Mouse (Mus musculus) kidney, adult 18-20 months (tissue): ENCODE measurements around the gene Me3.
"Not testable (repeated sequence)": the region's sequence is repeated elsewhere in the genome, so short reads cannot be mapped to it uniquely, and the experiment has no call there.

Source experiments
- DNase-seq: peaks from one replicate; pipeline ENCODE4 v3.0.0; 2021

Me3 gene

DNA sequence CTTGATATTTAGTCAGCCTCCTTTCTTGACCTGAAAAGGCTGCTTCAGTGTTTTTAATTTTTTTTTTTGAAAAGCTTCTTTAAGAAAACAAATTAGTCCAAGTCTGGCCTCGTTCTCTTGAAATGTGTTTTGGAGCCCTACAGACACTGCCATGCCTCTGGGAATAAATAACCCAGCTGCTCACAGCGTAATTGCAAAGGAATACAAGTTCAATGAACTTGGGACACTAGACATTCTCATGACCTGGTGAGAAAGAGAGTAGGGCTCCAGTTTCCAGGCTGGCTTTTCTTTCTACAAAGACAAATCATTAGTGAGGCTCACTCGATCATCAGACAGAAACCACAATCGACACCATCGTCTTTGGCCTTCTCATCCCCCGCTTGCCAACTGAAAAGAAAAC is 37.3 kb downstream of the Me3 start:
- no peak for DNase-seq

DNA sequence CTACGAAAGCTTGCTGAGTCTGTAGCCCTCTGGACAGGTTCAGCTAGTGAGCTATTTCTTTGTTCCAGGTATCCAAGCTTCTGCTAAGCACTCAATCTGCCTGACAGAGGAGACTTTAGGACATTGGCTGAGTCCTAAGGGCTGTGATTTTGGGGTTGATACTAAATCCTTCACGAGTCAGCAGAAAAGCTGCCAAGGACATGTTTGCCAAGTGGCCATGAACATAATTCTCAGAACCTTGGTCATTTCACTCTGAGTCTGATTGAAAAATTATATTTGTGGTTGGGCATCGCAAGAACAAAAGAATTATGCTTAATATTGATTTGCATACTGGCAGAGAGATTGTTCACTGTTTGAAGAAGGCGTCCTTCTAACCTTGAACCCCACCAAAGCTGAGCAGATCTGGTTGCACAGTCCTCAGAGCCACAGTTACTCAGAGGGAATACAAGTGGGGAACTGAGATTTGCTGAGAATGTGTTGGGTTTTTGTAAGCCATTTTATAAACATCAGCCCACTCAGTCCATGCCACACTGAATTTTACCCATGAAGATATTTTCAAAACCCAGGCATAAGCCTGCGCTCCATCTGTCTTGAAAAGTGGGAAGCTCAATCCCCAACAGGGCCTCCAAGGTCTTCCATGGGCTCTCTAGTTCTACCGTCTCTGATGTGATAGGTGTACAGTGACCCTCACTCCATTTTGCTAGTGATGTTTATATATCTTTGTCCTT is 39.1 kb downstream of the Me3 start:
- DNase-seq = no peak

DNA sequence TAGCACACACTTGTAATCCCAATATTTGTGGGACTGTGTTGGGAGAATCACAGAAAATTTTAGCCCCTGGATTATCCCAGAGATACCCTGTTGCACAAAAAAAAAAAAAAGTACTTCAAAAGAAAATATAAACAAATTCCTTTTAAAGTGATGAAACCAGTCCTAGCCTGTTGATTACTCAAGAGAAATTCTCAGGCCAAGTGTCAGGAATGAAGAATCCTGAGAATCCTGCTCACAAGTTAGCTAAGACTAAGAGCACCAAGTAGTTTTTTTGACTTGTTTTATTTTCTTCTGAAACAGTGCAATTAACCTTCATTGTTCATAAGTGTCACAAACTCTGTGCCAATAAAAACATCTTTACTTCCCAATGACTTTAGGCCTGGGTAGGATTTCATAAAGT is 44.0 kb downstream of the Me3 start:
- DNase-seq = no peak

DNA sequence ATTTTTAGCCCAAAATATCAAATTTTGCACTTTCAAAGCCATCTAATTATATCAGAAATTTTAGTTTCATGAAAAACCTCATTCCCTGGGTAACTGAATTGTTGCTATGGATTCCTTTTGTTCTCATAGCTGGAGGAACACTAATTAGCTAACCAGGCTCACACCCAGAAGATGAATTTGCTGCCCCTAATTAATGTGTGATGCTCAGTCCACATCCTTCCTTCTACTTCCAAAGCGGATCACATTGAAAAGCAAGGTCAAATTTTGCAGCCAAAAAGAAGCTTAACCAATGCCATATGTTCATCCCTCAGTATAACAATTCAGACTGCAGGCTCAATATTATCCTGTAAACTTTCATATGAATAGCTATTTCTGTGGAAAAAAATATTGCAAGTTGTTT is 45.7 kb downstream of the Me3 start:
- no peak for DNase-seq

DNA sequence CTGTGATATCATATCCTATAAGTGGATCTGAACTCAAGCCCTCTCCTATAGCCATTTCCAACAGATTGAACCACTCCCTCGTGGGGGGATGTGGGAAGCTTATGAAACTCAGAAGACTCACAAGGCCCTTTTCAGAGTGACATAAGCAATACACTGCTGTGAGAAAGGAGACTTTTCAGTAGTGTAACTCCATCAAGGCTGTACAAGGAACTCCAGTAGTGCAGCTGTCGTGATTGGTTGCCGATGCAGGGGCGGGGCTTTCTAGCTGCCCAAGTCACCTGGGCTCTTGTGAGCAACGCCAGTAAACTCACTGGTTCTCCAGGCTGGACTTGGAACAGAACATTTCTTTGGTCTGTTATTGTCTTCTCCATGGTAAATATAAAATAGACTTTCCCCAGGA is 46.5 kb downstream of the Me3 start:
- DNase-seq = no peak

DNA sequence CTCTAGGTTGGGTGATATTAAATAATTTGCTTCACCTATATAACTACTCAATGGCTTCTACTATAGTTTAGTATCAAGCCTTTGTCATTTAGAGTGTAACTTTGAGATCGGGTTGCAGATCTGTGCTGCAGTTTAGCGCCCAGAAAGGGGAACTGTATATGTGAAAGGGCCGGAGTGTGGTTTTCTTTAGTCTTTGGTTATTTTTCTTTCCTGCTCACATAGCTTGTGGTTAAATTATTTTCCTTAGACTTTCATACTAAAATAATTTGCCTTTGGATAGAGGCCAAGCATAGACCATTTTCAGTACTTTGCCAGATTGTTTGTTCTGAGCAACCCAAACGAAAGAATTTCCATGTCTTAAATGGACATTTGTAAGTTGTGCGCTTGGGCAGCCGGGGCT is 46.9 kb downstream of the Me3 start:
- no peak for DNase-seq

DNA sequence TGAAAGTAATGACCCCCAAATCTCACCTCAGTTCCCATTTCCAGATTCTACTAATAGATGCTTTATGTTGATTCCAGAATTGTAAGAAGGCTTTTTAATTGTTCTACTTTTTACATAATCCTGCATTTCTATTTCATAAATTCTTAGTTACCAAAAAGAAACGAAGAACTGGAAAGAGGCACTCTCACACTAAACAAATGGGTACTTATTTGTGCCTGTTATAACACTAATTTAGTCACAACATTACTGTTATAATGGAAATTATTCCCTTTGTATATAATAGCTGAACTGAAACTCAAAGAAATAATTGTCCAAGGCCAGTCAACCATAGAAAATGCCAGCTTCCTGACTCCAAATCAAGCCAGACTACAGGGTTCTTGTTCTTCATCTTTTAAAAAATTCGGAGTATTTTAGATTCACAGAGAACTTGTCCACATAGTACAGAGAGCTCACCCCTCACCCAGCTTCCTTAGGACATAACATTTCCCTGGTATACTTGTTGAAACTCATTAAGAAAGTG is 47.5 kb downstream of the Me3 start:
- DNase-seq = no peak

DNA sequence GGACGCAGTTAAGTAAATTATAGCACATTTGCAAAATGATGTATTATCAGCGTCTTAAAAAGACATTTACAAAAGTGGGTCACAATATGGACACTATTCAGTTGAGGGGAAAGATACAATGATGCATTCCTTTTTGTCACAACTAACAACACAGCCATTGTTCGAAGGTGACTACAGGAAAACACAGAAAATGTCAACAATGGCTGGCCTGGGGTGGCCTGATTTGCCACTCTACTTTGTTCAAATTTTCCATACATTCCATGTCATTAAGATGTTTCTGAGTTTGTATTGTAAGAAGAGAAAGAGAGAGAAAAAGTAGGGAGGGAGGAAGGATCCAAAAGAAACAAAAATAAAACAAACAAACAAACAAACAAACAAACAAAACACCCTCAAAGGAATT is 48.7 kb downstream of the Me3 start:
- DNase-seq = no peak

DNA sequence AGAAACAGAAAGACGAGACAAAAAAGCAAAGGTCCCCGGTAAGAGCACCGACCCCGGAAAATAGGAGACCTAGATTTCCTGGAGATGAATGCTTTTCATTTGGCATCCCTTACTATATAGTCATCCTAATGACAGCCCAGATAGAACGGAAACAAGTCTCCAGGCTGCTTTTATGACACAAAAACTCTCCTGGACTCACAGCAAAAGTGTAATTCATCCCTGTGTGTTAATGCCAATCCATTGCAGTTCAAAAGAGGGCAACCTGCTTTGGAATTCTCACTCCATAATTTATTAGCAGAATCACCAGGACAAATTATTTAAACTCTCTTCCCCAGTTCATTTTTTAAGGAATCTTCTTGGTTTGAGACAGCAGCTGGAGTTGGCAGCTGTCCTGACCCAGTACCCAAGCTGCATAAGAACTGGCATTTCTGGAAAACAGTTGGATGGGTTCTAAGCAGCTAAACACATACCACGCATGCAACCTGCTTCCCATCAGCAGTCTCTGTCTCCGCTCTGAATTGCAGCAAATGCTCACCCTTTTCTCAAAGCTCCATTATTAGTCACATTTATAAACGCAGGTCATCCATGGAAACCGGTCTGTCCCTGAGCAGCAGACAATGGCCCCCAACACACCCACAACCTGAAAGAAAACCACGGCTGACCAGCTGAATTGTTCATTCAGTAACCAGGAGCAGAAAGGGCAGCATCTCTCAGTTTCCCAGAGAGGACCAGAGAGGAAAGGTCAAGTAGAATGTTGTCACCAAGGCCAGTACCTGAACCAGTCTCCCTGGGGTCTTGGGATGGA is 49.7 kb downstream of the Me3 start:
- DNase-seq = no peak

DNA sequence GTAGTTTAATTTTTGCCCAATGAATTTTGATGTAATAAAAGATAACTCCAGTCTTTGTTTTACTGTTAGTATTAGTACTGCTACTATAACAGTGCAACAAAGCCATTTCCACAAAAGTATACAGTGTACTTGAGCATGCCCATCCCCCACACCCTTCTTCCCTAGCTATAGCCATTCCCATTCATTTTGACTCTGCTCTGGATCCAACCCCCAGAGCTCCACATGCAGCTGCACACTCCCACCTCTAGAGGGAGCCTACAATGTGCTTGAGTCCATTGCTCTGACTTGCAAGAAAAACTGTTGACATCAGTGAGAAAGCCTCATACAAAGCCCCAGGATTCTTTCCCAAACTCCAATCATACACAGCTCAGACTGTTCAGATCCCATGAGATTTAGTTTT is 66.0 kb downstream of the Me3 start:
- DNase-seq = peak; percentile 34

DNA sequence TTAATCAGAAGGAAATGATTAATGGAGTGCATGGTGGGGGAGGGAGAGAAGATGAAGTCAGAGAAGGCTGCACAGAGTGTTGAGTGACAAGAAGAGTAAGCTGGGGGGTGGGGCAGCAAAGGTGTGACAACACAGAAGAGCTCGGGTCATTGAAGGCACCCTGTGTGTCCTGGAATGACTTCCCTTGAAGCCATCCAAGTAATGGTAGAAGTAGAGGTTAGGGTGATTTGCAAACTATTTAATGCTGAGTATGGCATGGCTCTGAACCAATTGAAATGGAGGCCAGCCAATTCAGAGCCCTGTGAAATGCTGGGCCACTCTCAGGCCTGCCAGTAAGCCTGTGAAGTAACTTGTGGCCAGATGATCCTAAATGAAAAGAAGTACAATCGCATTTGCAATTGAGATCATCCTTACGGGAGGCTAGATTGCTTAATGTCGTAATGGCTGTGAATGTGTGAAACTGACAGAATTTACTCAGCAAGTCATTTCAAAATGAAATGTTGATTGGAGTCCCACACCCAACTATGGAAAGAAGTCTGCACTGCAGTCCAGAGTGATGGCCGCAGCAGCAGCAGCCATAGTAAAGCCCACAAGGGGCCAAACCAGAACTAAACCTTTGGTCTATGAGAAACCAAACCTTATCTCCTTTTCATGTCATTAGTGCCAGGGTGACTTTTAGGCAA is 67.6 kb downstream of the Me3 start:
- DNase-seq = peak; percentile 43

DNA sequence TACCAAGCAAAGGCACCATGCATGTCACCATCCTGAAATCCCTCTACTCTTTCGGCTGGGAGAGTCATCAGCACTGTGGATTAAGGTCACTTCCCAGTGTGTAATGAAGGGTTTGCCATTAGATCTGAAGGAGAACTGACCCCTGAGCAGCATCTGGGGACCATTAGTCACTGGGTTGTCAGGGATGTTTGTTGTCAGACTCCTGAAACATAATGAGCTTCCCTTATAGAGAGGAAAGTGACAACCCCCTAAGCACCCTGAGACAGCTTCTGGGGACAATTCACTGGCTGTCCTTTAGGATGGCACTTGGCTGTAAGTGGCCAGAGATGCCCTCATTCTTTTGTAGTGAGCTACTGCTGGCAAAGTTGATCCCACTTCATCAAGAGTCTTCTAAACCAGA is 68.3 kb downstream of the Me3 start:
- no peak for DNase-seq

DNA sequence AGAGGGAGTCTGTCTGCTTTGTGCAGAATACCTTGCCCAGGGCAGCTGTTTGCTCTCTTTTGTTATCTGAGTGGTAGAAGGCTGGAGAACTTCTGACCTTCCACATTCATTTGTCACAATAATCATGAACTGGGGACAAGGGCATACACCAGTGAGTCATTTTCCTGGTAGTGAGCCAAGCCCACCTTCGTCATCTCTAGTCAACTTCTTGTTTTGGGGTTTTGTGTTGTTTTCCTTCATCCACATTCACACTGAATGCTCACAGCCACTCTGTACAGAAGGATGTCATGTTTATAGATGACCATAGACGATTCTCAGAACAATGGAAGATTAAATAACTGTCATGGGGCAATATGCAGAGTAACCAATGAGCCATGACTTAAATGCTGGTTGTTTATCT is 78.6 kb downstream of the Me3 start:
- no peak for DNase-seq

DNA sequence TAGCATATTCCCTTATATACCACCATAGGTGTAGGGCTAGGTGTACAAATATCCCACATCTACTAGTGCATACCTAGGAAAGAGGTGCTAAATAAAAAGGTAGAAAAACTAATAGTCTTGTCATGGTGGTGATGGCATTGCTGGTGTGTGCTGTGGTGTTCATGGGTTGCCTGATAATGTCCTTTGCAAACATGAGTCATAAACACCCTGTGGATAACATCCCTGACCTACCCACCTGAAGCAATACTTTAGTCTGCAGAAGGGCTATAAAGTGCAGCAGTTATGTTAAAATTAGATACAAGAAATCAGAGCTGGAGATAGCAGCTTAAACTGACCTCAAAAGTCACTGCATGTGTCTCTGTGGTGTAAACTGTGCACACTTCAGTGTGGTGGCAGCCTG is 80.9 kb downstream of the Me3 start:
- no peak for DNase-seq

DNA sequence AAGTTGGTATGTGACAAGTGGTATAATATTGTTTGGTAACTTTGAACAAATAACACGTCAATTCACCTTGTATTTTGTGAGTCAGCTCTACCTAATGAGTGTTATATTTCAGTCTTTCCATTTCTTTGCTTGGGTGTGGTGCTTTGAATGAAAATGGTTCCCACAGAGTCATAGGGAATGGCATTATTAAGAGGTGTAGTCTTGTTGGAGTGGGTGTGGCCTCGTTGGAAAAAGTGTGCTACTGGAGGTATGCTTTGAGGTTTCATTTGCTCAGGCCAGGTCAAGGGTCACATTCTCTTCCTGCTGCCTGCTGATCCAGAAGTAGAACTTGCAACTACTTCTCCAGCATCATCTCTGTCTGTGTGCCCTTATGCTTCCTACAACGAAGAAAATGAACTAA is 84.0 kb downstream of the Me3 start:
- DNase-seq = no peak

DNA sequence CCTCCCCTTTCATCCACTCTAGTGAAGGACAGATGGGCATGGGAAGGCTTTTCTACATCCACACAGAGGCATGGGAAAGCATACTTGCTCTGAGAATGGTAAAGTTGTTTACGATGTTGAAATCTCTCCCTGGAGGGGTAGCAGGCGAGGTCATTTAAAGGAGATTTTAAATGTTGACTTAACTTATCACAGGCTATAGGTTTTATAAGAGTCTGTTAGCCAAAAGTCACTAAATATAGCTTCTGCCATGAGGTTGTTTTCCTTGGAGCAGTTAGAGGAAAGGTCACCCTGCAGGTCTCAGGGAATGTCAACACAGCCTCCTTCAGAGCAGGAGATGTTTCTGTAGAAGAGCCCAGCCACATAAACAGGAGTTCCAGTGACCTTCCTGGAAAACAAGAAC is 85.3 kb downstream of the Me3 start:
- DNase-seq = no peak

DNA sequence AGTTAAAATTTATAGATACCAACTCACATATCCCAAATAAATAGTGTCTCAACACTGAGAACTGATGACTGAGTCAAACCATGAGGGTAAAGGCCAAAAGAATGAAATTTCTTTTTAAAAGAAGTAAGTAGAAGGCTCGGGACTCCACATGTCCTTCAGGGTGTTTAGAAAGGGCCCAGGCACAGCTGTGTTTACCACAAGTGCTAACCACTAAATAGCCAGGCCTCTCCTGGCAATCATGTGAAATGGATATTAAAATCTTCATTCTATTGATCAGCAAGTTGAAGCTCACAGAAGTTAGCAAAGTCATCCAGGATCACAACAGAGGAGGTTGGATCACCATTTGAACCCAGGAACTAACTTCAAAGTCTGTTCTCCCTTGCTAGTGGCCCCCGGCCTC is 86.1 kb downstream of the Me3 start:
- no peak for DNase-seq

DNA sequence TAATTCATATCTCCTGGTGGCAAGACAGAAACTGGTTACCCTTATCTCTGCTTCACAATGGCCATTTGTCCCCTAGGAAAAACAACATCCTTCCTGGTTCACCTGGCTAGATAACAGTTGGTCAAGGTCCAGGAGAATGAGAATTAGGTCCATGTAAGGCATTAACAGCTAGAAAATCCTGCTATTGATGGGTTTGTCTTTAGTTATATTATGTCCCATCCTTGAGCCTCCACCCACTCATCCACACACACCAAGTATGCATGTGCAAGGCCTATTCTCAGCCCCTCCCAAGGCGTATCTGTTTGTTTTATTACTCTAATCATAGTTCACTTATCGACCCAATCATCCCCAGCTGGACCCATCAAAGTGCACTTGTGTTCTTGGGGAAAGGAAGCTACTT is 88.1 kb downstream of the Me3 start:
- no peak for DNase-seq

DNA sequence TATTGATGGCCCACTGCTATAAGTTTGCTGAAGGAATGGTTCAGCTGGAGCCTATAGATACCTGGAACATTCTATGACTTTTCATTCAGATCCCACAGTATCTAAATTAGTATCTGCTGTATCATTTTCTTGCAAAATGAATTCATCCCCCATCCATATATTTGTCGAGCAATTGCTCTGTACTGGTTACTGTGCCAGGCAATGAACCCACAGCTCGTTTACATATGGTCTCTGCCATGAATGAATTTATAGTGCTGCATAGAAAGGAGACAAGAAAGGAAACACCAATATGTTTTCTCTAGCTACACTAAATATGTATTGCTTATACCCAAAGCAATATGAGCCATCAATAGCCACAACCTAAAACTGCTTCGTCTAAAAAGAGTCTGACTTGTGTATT is 94.5 kb downstream of the Me3 start:
- DNase-seq = no peak

DNA sequence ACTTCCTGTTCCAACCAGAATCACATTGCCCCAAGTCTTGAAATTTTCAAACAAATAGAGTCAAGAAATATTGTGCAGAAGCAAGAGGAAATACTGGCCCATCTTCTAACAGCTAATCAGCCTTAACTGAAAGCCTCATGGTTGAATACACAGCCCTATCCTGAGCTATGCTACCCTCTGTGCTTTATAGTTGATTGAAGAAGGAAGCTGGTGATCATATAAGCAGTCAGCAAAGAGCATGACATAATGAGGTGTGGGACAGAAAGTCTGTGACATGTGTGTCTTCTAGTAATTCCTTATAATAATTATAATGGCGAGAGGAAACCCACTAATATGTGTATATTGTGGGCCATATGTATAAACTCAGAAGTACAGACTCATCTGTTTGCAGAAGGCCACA is 95.4 kb downstream of the Me3 start:
- no peak for DNase-seq

DNA sequence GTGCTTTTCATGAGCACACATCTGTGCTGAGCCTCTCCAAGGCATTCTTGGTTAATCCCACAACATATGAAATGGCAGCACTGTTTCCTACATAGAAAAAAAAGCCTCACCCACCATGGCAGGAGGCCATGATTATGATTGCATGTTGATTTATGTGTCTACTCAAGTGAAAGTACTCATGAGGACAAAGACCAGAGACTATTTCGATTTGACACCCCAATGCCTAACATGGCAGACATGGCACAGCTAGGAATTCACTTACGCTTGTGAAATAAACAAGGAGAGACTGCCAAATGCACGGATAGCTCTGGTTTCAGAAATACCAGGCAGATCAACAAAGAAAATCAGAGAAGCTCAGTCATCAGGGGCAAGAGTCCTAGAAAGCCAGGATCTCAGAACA is 96.2 kb downstream of the Me3 start:
- DNase-seq = no peak

DNA sequence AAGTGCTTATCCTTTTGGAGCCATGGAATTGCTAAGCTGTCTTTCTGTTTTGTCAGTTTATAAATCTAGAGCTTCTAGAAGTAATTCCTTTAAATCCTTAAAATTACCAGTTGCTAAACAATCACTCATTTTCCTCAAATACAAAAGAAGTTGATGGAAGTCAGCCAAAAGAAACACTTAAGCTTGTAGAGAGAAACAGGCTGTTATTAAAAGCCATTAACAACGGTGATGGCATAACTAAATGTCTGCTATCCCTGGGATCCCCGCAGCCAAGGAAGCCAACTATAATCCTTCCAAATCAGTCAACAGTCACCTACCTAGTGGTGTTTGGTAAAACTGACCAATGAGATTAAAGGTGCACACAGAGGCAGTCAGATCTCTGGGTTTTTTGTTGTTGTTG is 98.3 kb downstream of the Me3 start:
- no peak for DNase-seq

DNA sequence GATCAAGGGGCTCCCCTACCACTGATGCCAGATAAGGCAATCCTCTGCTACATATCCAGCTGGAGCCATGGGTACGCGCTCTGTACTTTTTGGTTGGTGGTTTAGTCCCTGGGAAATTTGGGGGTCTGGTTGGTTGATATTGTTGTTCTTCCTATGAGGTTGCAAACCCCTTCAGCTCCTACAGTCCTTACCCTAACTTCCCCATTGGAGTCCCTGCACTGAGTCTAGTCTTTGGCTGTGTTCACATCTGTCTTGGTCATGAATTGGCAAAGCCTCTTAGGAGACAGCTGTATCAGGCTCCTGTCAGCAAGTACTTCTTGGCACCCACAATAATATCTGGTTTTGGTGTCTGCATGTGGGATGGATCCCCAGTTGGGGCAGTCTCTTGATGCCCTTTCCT is 98.9 kb downstream of the Me3 start:
- DNase-seq = not testable (repeated sequence)

DNA sequence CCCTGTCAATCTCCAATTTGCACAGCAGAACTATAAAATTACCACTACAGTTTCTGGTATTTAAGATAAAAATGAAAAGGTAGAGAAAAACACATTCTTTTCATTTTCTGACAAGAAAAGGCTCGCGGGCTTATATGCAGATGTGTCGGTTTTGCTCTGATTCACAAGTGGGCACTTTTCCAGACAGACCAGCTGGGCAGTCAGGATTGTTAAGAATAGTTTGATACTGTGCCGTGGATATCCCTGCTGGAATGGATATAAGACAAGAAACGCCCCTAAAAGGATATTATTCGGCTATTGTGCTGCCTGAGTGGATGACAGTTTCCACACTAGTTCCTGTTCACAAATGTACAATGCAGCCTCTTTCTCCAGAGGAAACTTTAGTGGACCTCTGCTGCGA is 116.2 kb downstream of the Me3 start:
- DNase-seq = no peak
